Mouse (Mus musculus) embryo, embryonic 11 days (tissue): ENCODE data around the gene Stk33.
"Not testable (repeated sequence)": the region's sequence is repeated elsewhere in the genome, so short reads cannot be mapped to it uniquely, and the experiment has no call there.

ENCODE experiments used
- DNase-seq: peaks from one replicate; pipeline ENCODE4 v3.0.0-alpha.2; 2015

Stk33 gene

DNA sequence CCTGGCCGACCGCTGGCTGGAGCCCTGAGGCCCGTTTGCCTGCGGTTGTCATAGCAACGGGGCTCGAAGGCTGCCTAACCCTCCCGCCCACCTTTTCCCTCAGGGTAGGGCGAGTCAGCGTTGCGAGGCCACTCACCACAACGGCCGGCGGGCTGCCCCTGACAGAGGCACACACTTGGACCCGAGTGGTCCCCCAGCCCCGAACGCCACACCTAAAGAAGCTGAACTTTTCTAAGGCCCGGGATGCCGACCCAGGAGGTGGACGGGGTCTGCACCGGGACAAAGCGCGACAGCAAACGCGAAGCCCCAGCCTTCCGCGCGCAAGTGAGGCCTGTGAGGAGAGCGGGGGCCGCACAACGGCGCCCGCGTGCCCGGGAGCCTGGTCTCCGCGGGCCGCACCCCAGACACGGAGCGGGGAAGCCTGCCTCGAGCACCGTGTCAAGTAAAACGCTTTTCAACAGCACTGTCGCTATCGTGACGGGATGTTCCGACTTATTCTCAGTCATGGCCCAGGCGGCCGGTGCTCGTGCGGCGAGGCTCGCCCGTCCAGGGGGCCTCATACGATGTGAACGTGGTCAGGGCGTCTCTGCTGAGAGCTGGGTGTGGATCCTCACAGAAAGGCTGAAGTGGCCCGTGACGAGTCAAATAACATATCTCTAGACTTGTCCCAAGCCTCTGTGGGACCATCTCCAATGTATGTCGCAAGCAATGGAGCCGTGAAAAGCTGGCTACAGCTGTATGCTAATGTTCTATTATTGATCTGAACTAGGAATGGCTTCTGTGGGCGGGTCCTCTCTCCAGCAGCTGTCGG, at the start of gene Stk33:
Gene Stk33, minus strand, starts transcription at position 301 of the 811 bp plus-strand sequence.
- peak; percentile 91 for DNase-seq

DNA sequence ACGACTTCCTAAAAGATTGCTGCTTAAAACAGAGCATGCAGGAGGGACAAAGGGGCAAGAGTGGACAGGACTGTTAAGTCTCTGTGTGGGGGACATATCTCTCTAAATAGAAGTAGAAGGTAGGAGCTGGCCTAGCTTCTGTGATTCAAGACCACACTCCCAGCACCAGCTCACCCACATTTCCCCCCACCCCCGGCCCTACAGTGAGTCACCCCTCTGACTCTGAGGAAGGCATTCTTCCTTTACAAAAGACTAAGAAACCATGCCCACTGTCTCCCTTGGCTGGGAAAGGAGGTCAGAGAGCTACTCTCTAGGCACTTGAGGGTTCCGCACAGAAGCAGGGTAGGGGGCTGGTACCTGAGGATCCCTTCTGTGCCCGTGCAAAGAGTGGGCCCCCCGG, 45.3 kb upstream of the Stk33 start:
- DNase-seq, result no peak

DNA sequence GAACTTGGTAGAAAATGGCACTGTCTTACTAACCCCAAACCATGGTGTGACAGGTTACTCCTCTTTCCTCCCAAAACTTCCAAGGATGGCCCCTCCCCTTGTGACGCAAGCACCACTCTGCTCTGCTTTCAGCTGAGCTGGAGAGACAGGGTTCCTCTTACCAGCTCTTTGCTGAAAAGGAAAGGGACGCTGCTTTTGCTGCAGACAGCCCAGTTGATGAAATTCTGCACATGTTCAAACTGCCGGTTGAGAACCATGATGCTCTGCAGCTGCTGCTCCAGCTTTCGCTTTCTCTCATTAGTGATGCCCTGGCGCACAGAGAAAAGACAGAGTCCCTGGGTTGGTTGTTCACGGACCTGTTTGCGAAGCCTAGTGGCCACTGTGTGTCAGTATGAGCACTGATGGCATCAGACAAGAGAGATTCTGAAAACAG, 41.9 kb upstream of the Stk33 start:
- DNase-seq, result peak; percentile 63

DNA sequence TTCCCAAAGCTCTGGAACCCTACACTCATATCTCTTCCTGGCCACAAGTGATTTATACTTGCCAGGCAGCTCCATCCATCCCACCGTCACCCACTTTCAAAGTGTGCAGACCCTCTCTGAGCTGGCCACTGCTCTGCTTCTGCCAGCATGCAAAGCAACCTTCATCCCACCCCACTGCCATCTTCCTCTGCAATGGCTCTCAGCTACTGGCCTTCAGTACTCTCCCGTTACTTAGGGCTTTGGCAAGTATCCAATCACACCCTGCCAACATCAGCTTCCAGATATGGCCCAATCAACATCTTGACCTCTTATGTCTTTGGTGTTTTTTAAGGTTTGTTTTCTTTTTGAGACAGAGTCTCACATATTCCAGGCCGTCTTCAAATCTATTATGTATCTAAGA, 39.0 kb upstream of the Stk33 start:
- DNase-seq, result no peak

DNA sequence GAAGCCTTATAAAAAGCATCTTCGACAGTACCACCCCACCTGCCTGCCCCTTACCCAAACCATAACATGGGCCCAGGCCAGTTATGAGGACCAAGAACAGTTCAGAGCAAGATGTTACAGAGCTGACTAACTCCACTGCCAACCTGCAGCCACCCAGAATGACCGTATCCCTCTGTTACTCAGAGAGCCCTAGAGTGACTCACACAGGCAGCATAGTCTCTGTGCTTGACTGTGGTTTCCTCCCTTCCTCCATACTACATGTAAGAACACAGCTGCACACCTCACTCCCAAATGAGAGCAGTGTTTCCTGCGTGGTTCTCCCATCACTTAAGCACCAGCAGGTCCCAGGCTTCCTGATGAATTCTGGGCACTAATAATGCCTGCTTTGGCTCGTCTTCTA, 31.8 kb upstream of the Stk33 start:
- DNase-seq, result no peak

DNA sequence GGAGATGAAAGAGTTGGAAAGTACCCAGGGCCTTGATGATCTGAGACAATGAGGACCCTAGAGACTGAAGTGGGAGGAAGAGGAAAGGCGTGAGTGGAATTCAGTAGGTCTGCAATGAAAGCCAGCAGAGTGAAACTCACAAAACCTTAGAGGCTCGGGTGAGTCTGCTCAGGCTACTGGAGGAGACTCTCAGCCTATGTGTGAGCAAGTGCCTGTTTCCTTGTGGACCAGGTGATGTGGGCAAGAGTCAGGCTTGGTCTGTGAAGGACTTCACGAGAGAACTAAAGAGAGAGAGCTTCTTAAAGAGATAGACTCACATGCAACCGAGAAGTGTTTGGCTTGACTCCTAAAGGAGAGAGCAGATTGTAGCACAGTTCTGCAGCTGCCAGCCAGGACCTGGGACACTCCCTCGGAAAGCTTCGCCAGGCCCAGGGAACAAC, 29.4 kb upstream of the Stk33 start:
- DNase-seq, result no peak

DNA sequence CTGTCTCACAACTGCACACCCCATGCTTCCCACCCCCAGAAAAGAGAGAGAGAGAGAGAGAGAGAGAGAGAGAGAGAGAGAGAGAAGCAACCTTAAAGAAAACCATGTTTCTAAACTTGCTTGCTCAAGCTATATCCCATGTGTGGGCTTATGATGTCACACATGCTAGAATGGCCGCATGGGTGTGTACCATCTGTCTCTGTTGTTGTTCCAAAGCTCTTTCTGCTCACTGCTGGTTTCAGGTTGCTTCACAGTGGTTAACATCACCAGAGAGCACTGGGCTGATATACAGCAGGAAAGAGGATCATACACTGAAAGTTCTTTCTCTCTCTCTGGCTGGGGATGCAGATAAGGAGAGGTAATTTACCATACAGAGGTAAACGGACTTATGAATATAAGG, 28.7 kb upstream of the Stk33 start:
- DNase-seq, result no peak

DNA sequence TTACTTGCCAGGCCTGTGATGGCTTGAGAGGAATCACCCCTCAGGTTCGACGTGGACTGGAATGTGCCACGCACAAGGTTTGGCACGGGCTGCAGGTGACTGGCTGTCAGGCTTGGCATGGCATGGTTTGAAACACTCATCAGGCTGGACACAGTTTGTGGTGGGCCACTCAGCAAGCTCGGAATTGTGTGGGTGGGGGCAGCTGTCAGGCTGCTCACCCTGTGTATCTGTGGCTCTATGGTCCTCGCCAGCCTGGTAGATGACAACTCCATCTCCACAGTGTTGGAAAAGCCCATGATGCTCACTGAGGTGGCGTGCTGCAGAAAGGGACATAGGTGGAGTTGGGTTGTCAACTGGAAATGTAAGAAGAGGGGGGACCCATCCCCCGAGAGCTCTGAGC, 21.8 kb upstream of the Stk33 start:
- DNase-seq, result no peak

DNA sequence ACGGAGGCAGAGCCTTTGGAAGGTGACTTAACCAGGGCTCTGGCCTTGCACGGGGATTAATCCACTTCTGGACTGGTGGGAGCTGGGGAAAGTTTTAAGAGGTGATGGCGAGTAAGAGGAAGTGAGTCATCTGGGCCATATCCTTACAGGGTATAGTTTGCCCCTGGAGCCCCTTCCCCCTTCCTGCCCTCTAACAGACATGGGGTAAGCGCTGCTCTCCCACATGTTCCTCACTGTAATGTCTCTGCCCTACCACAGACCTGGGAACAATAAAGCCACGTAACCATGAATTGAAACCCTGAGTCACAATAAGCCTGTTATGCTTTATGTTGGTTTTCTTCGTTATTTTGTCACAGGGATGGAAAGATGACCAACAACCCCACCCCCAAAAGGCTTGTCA, 17.7 kb upstream of the Stk33 start:
- no peak for DNase-seq

DNA sequence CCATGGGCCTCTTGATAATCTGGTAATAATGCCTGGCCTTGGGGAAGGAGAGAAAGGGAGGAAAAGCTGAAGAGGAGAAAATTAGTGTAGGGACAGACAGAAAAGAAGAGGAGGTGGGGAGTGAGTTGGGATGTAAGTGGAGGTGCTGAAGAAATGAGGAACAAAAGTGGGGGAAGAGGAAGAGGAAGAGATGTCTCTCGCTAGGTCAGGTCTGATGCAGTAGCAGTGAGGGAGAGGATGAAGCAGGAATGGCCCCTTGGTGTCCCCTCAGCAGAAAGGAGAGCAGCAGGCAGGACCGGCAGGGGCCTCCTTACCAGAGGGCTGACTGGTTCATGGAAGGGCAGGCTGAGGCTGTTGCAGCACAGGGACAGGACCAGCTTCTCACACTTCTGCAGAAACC, 16.9 kb upstream of the Stk33 start:
- DNase-seq, result no peak

DNA sequence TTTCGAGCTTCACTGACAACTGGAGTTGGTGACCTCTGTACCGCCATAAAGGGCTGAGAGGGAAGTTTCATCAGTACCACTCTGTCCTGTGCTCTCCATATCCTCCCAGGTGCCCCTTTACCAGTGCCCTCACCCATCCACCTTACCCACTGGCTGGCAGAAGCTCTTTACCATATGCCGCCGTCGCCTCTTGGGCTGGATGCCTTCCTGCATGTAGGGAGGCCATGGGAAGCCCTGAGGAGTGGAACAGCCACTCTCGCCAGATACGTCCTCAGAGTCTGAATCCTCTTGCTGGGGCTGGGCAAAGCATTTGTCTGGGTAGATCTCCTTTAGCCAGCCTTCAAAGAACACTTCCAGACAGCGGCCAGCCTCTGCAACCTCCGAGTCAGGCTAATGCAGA, 16.0 kb upstream of the Stk33 start:
- DNase-seq, result no peak

DNA sequence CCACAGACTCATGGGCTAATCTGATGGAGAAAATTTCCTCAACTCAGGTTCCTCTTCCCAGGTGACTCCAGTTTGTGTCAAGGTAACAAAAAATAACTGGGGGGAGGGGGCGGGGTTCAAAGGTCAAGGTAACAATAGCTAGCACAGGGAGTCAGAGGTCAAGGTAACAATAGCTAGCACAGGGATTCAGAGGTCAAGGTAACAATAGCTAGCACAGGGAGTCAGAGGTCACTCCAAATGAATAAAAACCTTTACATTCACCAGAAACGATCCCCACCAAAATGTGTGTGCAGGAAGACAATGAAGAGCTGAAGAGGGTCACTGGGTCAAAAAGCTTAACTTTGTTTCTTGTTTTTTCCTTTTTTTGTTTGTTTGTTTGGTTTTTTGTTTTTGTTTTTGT, 9.2 kb upstream of the Stk33 start:
- DNase-seq, result no peak

DNA sequence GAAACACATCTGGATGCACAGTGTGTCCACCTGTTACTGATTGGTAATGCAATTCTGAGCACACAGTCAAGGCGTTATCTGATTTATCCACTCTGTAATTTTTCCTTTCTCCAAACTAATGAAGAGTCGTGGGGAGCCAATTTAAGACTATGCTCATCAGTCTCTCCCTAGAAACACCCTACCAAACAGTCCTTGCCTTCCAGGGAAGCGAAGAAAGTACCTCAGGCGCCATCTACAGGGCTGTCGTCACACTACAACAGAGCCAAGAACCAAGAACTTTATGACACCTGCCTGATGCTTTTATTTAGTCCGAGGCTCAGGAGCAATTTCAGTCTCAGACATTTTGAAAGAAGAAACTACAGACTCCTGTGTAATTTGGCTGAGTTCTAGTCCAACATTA, 6.1 kb upstream of the Stk33 start:
- DNase-seq, result peak; percentile 64

DNA sequence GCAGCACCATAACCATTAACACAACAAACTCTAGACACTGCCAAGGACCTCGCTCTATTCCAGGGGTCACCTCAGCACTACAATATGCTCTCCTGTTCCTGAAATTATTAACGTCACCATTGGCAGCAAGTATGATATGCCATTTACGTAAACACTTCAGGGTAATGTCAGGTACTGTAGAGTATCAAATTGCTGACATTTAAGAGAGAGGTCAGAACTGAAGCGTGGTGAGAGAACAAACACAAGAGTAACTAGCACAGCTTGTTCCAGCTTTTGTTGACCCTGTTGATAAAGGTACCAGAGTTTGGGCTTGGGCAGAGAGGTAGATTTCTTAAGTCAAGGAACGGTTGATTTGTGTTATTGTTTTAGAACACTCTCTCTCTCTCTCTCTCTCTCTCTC, 3.9 kb upstream of the Stk33 start:
- DNase-seq, result no peak

DNA sequence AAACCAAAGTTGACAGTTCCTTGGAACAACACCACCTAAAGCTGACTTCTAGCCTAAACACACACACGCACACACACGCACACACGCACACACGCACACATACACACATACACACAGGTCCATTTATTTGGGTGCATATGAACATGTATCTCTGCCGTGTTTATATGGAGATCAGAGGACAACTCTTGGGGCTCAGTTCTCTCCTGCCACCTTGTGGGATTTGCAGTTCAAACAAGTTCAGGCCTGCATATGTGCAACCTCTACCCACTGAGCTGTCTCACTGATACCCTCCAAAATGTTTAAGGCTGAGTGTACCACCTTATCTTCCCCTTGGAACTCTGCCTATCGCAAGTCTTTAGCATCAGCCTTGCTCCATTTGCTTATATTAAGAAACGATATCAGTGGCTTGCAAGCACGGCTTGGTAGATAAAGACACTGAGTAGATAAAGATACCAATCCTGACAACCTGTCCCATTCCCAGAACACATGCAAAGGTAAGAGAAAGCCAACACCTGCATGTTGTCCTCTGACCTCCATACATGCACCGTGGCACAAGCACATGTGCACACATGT, 1.9 kb upstream of the Stk33 start:
- DNase-seq, result peak; percentile 22

DNA sequence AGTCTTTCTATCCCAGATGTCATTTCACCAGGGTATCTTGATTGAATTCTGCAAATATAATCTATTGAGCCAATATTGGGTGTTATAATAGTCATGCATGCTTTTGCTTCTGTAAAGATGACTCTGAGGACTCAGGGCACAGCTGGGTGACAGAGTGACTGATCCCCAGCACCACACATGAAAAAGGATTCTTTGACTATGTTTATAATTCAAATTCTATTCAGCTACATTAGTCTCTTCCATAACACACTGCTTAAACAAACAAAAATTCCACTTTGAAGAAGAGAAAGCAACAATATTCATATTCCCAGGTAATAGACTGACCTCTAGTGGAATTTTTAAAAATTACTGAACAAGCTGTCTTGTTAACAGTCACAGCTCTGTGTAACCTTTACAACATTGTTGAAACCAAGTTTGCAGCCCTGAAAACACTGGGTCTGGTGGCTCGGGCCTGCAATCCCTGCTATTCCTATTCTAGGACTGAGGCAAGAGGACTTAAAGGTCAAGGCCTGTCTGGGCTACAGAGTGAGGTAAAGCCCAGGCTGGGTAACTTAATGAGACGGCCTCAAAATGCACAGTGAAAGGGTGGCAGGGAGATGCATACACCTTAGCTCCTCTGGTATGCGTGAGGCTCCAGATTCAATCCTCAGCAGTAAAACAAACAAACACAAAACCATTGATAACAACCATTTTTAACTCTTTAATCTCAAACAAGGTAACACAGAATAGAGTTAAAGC, 14.3 kb downstream of the Stk33 start:
- peak; percentile 53 for DNase-seq

DNA sequence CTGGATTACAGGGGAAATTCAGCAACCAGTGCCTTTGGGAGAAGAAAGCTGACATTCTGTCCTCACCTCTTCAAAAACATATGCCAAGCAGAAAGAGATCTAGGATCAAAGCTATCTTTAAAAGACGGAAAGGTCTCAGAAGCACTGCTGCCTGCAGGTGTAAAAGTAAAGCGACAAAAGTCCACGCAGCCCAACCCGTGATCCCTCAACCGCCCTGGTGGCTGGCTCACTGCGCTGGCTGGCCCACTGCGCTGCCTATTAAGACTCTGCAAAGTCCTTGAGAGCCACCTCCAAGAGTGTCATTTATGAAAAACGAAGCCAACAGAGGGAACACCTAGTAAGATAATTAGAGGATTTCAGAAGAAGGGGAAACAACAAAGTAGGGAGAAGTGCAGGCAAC, 16.1 kb downstream of the Stk33 start:
- DNase-seq, result no peak

DNA sequence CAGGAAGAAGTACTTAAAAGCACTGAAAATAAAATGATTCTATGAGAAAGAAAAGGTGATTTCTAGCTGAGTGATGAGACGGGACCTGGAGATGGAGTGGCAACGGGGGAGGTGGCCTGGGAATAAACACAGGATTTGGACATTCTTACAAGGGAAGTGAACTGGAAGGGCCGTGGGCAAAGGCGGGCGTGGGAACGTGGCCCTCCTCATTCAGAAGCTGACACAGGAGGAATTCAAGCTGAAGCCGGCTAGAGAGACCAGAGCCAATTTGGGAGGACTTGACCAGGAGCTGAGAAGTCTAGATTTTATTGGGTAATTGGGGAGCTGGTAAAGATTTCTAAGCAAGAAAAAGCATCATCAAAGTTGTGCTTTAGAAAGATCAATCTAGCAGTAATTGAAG, 33.4 kb downstream of the Stk33 start:
- DNase-seq, result peak; percentile 25

DNA sequence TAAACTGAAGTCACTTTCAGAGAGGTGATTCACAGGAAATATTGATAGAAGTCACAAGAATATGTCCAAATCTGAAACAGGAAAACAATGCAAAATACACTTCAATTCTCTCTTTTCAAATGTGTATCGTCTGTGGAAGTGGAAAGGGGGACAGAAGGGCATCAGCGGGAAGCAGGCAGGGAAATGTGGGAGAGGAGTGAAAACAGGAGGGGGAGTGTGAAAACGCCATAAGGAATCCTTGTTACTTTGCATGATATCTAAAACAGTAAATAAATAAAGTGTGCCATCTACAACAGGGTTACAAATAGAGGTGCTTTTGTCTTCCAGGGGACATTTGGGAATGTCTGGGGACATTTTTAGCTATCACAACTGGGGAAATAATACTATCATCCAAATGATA, 39.6 kb downstream of the Stk33 start:
- DNase-seq, result no peak

DNA sequence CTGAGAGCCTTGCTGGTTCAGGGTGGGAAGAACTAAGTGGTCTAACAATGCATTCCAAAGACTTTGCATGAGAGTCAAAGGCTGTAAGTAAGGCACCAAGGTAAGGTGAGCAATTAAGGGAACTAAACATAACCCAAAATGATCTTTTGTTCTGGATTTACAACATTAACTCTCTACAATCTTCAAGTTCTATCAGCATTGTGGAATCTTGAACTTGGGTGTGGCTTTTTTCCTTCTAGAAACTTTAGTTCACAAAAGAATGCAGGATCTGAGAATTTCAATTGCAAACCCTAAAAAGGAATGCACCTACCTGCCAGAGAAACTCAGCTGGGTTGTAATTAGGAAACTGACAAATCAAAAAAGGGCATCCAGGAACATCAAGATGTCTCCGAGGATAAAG, 57.8 kb downstream of the Stk33 start:
- no peak for DNase-seq

DNA sequence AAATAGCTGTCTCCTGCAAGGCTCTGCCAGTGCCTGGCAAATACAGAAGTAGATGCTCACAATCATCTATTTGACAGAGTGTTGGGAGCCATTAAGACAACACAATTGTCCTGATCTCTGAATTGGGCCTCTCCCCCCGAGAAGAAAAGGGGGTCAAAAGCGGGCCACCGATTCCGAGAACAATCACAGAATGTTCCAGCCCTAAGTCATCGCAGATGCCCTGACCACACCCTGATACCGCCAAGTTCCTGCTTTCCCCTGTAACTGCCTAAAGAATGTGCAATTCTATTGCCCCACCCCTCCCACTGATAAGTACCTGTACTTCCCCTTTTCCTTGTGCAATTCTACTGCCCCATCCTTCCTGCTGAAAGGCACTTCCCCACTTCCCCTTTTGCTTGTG, 65.3 kb downstream of the Stk33 start:
- DNase-seq, result not testable (repeated sequence)

DNA sequence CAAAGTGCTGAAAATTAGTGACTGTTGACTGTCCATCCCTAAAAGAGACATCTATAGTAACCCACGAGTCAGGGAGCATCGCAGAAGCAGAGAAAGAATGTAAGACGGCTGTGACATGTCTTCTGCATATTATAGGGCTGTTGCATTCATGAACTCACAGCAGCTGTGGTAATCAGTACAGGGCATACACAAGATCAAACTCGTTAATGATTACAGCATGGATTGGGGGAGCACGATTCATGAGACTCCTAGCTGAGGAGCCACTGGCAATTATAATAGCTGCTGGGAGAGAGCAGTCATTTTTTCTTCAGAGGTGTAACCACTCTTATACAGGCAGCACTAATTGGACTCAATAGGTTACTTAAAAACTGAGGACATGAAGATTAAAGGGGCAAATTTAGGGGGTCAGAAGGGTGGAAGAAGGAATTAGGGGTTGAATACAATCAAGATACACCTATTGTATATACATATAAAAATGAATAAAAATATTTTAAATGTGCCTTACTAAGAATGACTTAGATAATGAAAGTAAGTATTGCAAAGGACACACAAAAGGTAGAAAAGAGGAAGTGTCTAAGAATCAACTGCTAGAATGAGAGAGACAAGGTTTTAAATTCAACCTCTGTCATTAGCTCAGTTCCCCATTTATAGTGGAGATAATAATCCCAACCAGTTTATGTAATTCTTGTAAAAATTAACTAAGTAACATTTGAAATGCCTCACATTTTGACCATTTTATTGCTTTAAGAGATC, 80.3 kb downstream of the Stk33 start:
- DNase-seq, result no peak

DNA sequence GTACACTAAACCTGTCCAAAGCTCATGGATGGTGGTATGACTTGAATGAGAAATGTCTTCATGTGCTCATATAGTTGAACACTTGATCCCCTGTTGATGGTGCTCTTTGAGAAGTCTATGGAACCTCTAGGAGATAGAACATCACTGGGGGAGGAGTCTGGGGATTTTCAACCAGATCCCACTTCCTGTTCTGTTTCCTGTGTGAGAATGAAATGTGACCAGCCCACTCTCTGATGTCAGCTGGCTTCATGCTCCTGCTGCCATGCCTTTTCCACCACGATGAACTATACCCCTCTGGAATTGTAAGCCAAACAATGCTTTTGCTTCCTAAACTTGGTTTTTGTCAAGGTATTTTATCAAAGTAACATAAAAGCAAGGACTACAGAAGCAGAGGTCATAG, 81.0 kb downstream of the Stk33 start:
- no peak for DNase-seq
